Mouse (Mus musculus) gastrocnemius, adult 2 months (tissue): Measurements from ENCODE around the gene Nr2f2. TPM values are rescaled to one million over a fixed set of nuclear protein-coding genes. Genes with fewer than 3 reads are reported as not detected.

Source experiments
- DNase-seq: peaks from one replicate; pipeline ENCODE4 v3.0.0; 2022
- H3K27ac ChIP-seq: fragments of 200-600 bp; 2 replicates; pipeline ENCODE4 v1.8.1; 2022; ENCODE audit warnings: mild to moderate bottlenecking
- H3K4me3 ChIP-seq: fragments of 200-600 bp; 2 replicates; pipeline ENCODE4 v1.8.1; 2022; ENCODE audit warnings: mild to moderate bottlenecking, moderate library complexity
- CTCF ChIP-seq: fragments of 200-600 bp; IDR thresholded peaks from 2 replicates; pipeline ENCODE4 v1.8.1; 2022; ENCODE audit warnings: antibody characterized with exemption, mild to moderate bottlenecking, moderate library complexity
- intact Hi-C: fragments of 180-260 bp; cut with DNase I; formaldehyde crosslinking; loops from one replicate; pipeline ENCODE4 v1.15.1; 2025
- total RNA-seq, 2 experiments: library from RNA; stranded (reverse); gene quantifications; 2 replicates each; pipeline ENCODE4 v1.2.3; 2021

Gene Nr2f2
- total RNA-seq, 2 experiments from 2014 or later, result 15.8 to 16.2 TPM

- no peak for DNase-seq
- no peak for TF ChIP-seq CTCF
- H3K27ac ChIP-seq, result peak overlapping the region; percentile 92
- H3K4me3 ChIP-seq, result peak overlapping the region; percentile 94
- intact Hi-C loops, result loop anchor here (2.0 to 10.0 kb wide), 2 partner anchors 15 to 1027 kb away; no protein-coding TSS in a partner anchor
Observed at GRCm38 (mm10) chr7:70347618-70347958, 18.9 kb downstream of the Nr2f2 start.

- intact Hi-C loops, result loop anchor here (2.0 to 10.0 kb wide), 2 partner anchors 16 to 1028 kb away; no protein-coding TSS in a partner anchor
- Histone ChIP-seq H3K4me3 (peak overlapping the region; percentile 75), H3K27ac (peak overlapping the region; percentile 92)
- DNase-seq, result no peak
- TF ChIP-seq CTCF, result no peak
Observed at GRCm38 (mm10) chr7:70346951-70347617, 19.5 kb downstream of the Nr2f2 start.

- intact Hi-C loops, result loop anchor here (2.0 to 10.0 kb wide), 2 partner anchors 17 to 1029 kb away; no protein-coding TSS in a partner anchor
- peak overlapping the region; percentile 75 for H3K4me3 ChIP-seq
- peak; percentile 71 for TF ChIP-seq CTCF
- DNase-seq, result peak; percentile 87
- peak overlapping the region; percentile 84 for H3K27ac ChIP-seq
Observed at GRCm38 (mm10) chr7:70346010-70346536, 20.5 kb downstream of the Nr2f2 start.

- TF ChIP-seq CTCF, result no peak
- H3K4me3 ChIP-seq, result no peak overlapping the region
- DNase-seq, result no peak
- intact Hi-C loops, result loop anchor here (10.0 kb wide), 1 partner anchor 1031 kb away; no protein-coding TSS in a partner anchor
- peak overlapping the region; percentile 12; the same call in 1 of the 2 replicates for H3K27ac ChIP-seq
Observed at GRCm38 (mm10) chr7:70343426-70343825, 23.1 kb downstream of the Nr2f2 start.

- intact Hi-C loops, result loop anchor here (10.0 kb wide), 1 partner anchor 1032 kb away; no protein-coding TSS in a partner anchor
- TF ChIP-seq CTCF, result no peak
- Histone ChIP-seq H3K4me3 (no peak overlapping the region), H3K27ac (no peak overlapping the region; the same call in 1 of the 2 replicates)
- no peak for DNase-seq
Observed at GRCm38 (mm10) chr7:70342771-70343170, 23.8 kb downstream of the Nr2f2 start.

- no peak for TF ChIP-seq CTCF
- H3K27ac ChIP-seq, result no peak overlapping the region
- no peak for DNase-seq
- intact Hi-C loops, result loop anchor here (10.0 kb wide), 1 partner anchor 1033 kb away; no protein-coding TSS in a partner anchor
- no peak overlapping the region for H3K4me3 ChIP-seq
Observed at GRCm38 (mm10) chr7:70342076-70342475, 24.5 kb downstream of the Nr2f2 start.

- intact Hi-C loops, result loop anchor here (5.0 to 10.0 kb wide), 3 partner anchors 223 to 1363 kb away; no protein-coding TSS in a partner anchor
- no peak for TF ChIP-seq CTCF
- H3K27ac ChIP-seq, result no peak overlapping the region
- no peak overlapping the region for H3K4me3 ChIP-seq
- DNase-seq, result no peak
Observed at GRCm38 (mm10) chr7:70339998-70340630, 26.4 kb downstream of the Nr2f2 start.

GRCm38 (mm10) chr7:70338265-70338640 is 28.3 kb downstream of the Nr2f2 start:
- DNase-seq, result no peak
- intact Hi-C loops, result loop anchor here (5.0 kb wide), 2 partner anchors 221 to 1361 kb away; no protein-coding TSS in a partner anchor
- TF ChIP-seq CTCF, result no peak
- Histone ChIP-seq H3K4me3 (no peak overlapping the region; the same call in 1 of the 2 replicates), H3K27ac (no peak overlapping the region)

GRCm38 (mm10) chr7:70337581-70338264 is 28.8 kb downstream of the Nr2f2 start:
- DNase-seq, result no peak
- intact Hi-C loops, result loop anchor here (5.0 kb wide), 2 partner anchors 220 to 1360 kb away; no protein-coding TSS in a partner anchor
- Histone ChIP-seq H3K4me3 (peak overlapping the region; percentile 51), H3K27ac (peak overlapping the region; percentile 54)
- TF ChIP-seq CTCF, result peak; percentile 8; the same call in 1 of the 2 replicates

GRCm38 (mm10) chr7:70336571-70337240 is 29.8 kb downstream of the Nr2f2 start:
- no peak for DNase-seq
- intact Hi-C loops, result loop anchor here (5.0 kb wide), 2 partner anchors 219 to 1359 kb away; no protein-coding TSS in a partner anchor
- no peak for TF ChIP-seq CTCF
- Histone ChIP-seq H3K4me3 (peak overlapping the region; percentile 51; the same call in 1 of the 2 replicates), H3K27ac (no peak overlapping the region)

GRCm38 (mm10) chr7:70336126-70336525 is 30.4 kb downstream of the Nr2f2 start:
- no peak overlapping the region for H3K4me3 ChIP-seq
- H3K27ac ChIP-seq, result no peak overlapping the region
- no peak for TF ChIP-seq CTCF
- intact Hi-C loops, result loop anchor here (5.0 kb wide), 2 partner anchors 219 to 1359 kb away; no protein-coding TSS in a partner anchor
- DNase-seq, result no peak
